Mouse (Mus musculus): Measurements from ENCODE around the gene Grid1. TPM values are rescaled to one million over a fixed set of nuclear protein-coding genes. Genes with fewer than 3 reads are reported as not detected.

Gene Grid1
- polyA plus RNA-seq, 1 experiment, result not detected

GRCm38 (mm10) chr14:35030271-35030670 lies 210.4 kb downstream of the Grid1 start:
- no peaks in the 10 kb centered on the region for H3K79me2 ChIP-seq (ENCODE audit: control insufficient read depth, insufficient read depth)
- no peak overlapping the region for H3K4me3 ChIP-seq
- no peak for TF ChIP-seq USF1 (IDR thresholded peaks at IDR 0.05; ENCODE audit: low read depth)
- TF ChIP-seq E2F4 (IDR thresholded peaks at IDR 0.05; ENCODE audit: insufficient read depth), result no peak
- TF ChIP-seq POLR2AphosphoS2 (IDR thresholded peaks at IDR 0.05; ENCODE audit: insufficient read length, low read depth), result no peak
- no peak for TF ChIP-seq CEBPB (IDR thresholded peaks at IDR 0.05; ENCODE audit: insufficient read depth, poor library complexity, severe bottlenecking)
- TF ChIP-seq MAX (IDR thresholded peaks at IDR 0.05; ENCODE audit: low read depth), result no peak
- TF ChIP-seq MYOD1 (IDR thresholded peaks at IDR 0.05; ENCODE audit: control insufficient read depth in 1 of 3, insufficient read length in 2 of 3, low read depth in 2 of 3), result no peak
- TF ChIP-seq POLR2A (IDR thresholded peaks at IDR 0.05; ENCODE audit: insufficient read length, low read depth), result no peak
- no peak for TF ChIP-seq SRF (IDR thresholded peaks at IDR 0.05; ENCODE audit: control insufficient read depth, insufficient read length, low read depth)
- no peak for TF ChIP-seq TCF3 (IDR thresholded peaks at IDR 0.05; ENCODE audit: insufficient read length, low read depth)
- TF ChIP-seq REST (IDR thresholded peaks at IDR 0.05; ENCODE audit: insufficient read depth, insufficient read length), result no peak
- TF ChIP-seq TCF12 (IDR thresholded peaks at IDR 0.05; ENCODE audit: insufficient read depth, poor library complexity, severe bottlenecking), result no peak
- no peak for TF ChIP-seq MYOG (IDR thresholded peaks at IDR 0.05; ENCODE audit: control insufficient read depth in 1 of 3, insufficient read depth in 1 of 3, insufficient read length in 2 of 3, low read depth in 2 of 3)
- H3K36me3 ChIP-seq (ENCODE audit: control insufficient read depth, insufficient read depth), result no peaks in the 10 kb centered on the region
- H3K27me3 ChIP-seq (ENCODE audit: control insufficient read depth, insufficient read depth, insufficient read length), result no peaks in the 10 kb centered on the region
- H3ac ChIP-seq (ENCODE audit: control insufficient read depth, insufficient read length), result no peak overlapping the region
- no peak overlapping the region for H3K4me2 ChIP-seq (ENCODE audit: low read depth)

GRCm38 (mm10) chr14:35032283-35032682 lies 212.4 kb downstream of the Grid1 start:
- Histone ChIP-seq H3K79me2 (ENCODE audit: control insufficient read depth, insufficient read depth) (no peaks in the 10 kb centered on the region), H3K4me2 (ENCODE audit: low read depth) (no peak overlapping the region), H3K36me3 (ENCODE audit: control insufficient read depth, insufficient read depth) (no peaks in the 10 kb centered on the region), H3ac (ENCODE audit: control insufficient read depth, insufficient read length) (no peak overlapping the region), H3K27me3 (ENCODE audit: control insufficient read depth, insufficient read depth, insufficient read length) (no peaks in the 10 kb centered on the region), H3K4me3 (no peak overlapping the region)
- TF ChIP-seq E2F4 (IDR thresholded peaks at IDR 0.05; ENCODE audit: insufficient read depth) (no peak), REST (IDR thresholded peaks at IDR 0.05; ENCODE audit: insufficient read depth, insufficient read length) (no peak), POLR2AphosphoS2 (IDR thresholded peaks at IDR 0.05; ENCODE audit: insufficient read length, low read depth) (no peak), USF1 (IDR thresholded peaks at IDR 0.05; ENCODE audit: low read depth) (no peak), CEBPB (IDR thresholded peaks at IDR 0.05; ENCODE audit: insufficient read depth, poor library complexity, severe bottlenecking) (no peak), TCF12 (IDR thresholded peaks at IDR 0.05; ENCODE audit: insufficient read depth, poor library complexity, severe bottlenecking) (no peak), SRF (IDR thresholded peaks at IDR 0.05; ENCODE audit: control insufficient read depth, insufficient read length, low read depth) (no peak), MYOG (IDR thresholded peaks at IDR 0.05; ENCODE audit: control insufficient read depth in 1 of 3, insufficient read depth in 1 of 3, insufficient read length in 2 of 3, low read depth in 2 of 3) (no peak)

GRCm38 (mm10) chr14:35044268-35044667 lies 224.4 kb downstream of the Grid1 start:
- Histone ChIP-seq H3K4me2 (ENCODE audit: low read depth) (no peak overlapping the region), H3K27me3 (ENCODE audit: control insufficient read depth, insufficient read depth, insufficient read length) (no peaks in the 10 kb centered on the region), H3K4me3 (no peak overlapping the region), H3ac (ENCODE audit: control insufficient read depth, insufficient read length) (no peak overlapping the region), H3K36me3 (ENCODE audit: control insufficient read depth, insufficient read depth) (no peaks in the 10 kb centered on the region), H3K79me2 (ENCODE audit: control insufficient read depth, insufficient read depth) (no peaks in the 10 kb centered on the region)
- no peak for TF ChIP-seq MYOG (IDR thresholded peaks at IDR 0.05; ENCODE audit: control insufficient read depth in 1 of 3, insufficient read depth in 1 of 3, insufficient read length in 2 of 3, low read depth in 2 of 3)

GRCm38 (mm10) chr14:35044918-35045698 lies 225.2 kb downstream of the Grid1 start:
- TF ChIP-seq MYOG (IDR thresholded peaks at IDR 0.05; ENCODE audit: control insufficient read depth in 1 of 3, insufficient read depth in 1 of 3, insufficient read length in 2 of 3, low read depth in 2 of 3), result no peak
- no peak for TF ChIP-seq CEBPB (IDR thresholded peaks at IDR 0.05; ENCODE audit: insufficient read depth, poor library complexity, severe bottlenecking)
- TF ChIP-seq SRF (IDR thresholded peaks at IDR 0.05; ENCODE audit: control insufficient read depth, insufficient read length, low read depth), result no peak
- TF ChIP-seq MAX (IDR thresholded peaks at IDR 0.05; ENCODE audit: low read depth), result no peak
- TF ChIP-seq MYOD1 (IDR thresholded peaks at IDR 0.05; ENCODE audit: control insufficient read depth in 1 of 3, insufficient read length in 2 of 3, low read depth in 2 of 3), result no peak
- no peak for TF ChIP-seq TCF12 (IDR thresholded peaks at IDR 0.05; ENCODE audit: insufficient read depth, poor library complexity, severe bottlenecking)
- no peak for TF ChIP-seq POLR2AphosphoS2 (IDR thresholded peaks at IDR 0.05; ENCODE audit: insufficient read length, low read depth)
- no peak for TF ChIP-seq REST (IDR thresholded peaks at IDR 0.05; ENCODE audit: insufficient read depth, insufficient read length)
- no peak for TF ChIP-seq TCF3 (IDR thresholded peaks at IDR 0.05; ENCODE audit: insufficient read length, low read depth)
- TF ChIP-seq USF1 (IDR thresholded peaks at IDR 0.05; ENCODE audit: low read depth), result no peak
- no peak for TF ChIP-seq E2F4 (IDR thresholded peaks at IDR 0.05; ENCODE audit: insufficient read depth)
- TF ChIP-seq POLR2A (IDR thresholded peaks at IDR 0.05; ENCODE audit: insufficient read length, low read depth), result no peak
- no peaks in the 10 kb centered on the region for H3K36me3 ChIP-seq (ENCODE audit: control insufficient read depth, insufficient read depth)
- H3ac ChIP-seq (ENCODE audit: control insufficient read depth, insufficient read length), result no peak overlapping the region
- no peak overlapping the region for H3K4me3 ChIP-seq
- H3K79me2 ChIP-seq (ENCODE audit: control insufficient read depth, insufficient read depth), result no peaks in the 10 kb centered on the region
- no peaks in the 10 kb centered on the region for H3K27me3 ChIP-seq (ENCODE audit: control insufficient read depth, insufficient read depth, insufficient read length)
- no peak overlapping the region for H3K4me2 ChIP-seq (ENCODE audit: low read depth)

- Histone ChIP-seq H3K36me3 (ENCODE audit: control insufficient read depth, insufficient read depth) (no peaks in the 10 kb centered on the region), H3K4me3 (no peak overlapping the region), H3K27me3 (ENCODE audit: control insufficient read depth, insufficient read depth, insufficient read length) (no peaks in the 10 kb centered on the region), H3K79me2 (ENCODE audit: control insufficient read depth, insufficient read depth) (no peaks in the 10 kb centered on the region), H3ac (ENCODE audit: control insufficient read depth, insufficient read length) (no peak overlapping the region), H3K4me2 (ENCODE audit: low read depth) (no peak overlapping the region)
- TF ChIP-seq MYOD1 (IDR thresholded peaks at IDR 0.05; ENCODE audit: control insufficient read depth in 1 of 3, insufficient read length in 2 of 3, low read depth in 2 of 3) (no peak), E2F4 (IDR thresholded peaks at IDR 0.05; ENCODE audit: insufficient read depth) (no peak), POLR2AphosphoS2 (IDR thresholded peaks at IDR 0.05; ENCODE audit: insufficient read length, low read depth) (no peak), REST (IDR thresholded peaks at IDR 0.05; ENCODE audit: insufficient read depth, insufficient read length) (no peak), MYOG (IDR thresholded peaks at IDR 0.05; ENCODE audit: control insufficient read depth in 1 of 3, insufficient read depth in 1 of 3, insufficient read length in 2 of 3, low read depth in 2 of 3) (no peak), TCF3 (IDR thresholded peaks at IDR 0.05; ENCODE audit: insufficient read length, low read depth) (no peak), POLR2A (IDR thresholded peaks at IDR 0.05; ENCODE audit: insufficient read length, low read depth) (no peak), CEBPB (IDR thresholded peaks at IDR 0.05; ENCODE audit: insufficient read depth, poor library complexity, severe bottlenecking) (no peak), TCF12 (IDR thresholded peaks at IDR 0.05; ENCODE audit: insufficient read depth, poor library complexity, severe bottlenecking) (no peak)
These were observed 229.3 kb downstream of the Grid1 start for GRCm38 (mm10) chr14:35049231-35049630.

Data from myocyte (in vitro differentiated cells).